ENCODE assay signal across 29 mouse cellular contexts in the genomic region with DNA sequence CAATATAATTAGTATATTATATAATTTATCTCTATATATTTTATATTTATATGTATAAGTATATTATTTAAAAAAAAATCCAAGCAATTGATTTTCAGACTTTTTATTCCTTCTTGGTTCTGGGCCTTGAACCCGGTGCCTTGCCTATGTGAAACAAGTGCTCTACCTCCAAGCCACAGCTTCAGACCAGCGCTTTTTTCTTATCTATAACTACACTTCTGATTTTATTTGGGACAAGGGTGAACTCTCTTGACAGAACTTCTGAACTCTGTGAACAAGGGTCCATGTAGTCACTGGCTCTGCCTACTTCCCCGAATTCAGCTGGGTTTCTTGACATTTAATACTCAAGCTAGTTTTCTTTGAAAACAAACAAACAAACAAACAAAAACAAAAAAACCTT. TPM values are rescaled to one million over a fixed set of nuclear protein-coding genes. Genes with fewer than 3 reads are reported as not detected.
"Had no signal": no experiment of that assay in that cellular context is flagged by ENCODE, and none has a peak within 500 bp of the region (broad histone marks: within the 10 kb centered on the region; RNA-seq: fewer than 3 reads in every experiment).

No protein-coding gene starts in this region.

- H3K4me1 ChIP-seq: embryonic facial prominence, embryonic 12.5 days; forebrain, embryonic 13.5 days; forebrain, embryonic 15.5 days had no signal

- H3K9ac ChIP-seq: embryonic facial prominence, embryonic 12.5 days; embryonic facial prominence, embryonic 13.5 days; embryonic facial prominence, embryonic 15.5 days; forebrain, embryonic 12.5 days; forebrain, embryonic 13.5 days; forebrain, embryonic 15.5 days; forebrain, postnatal 0 days had no signal

- H3K4me3 ChIP-seq: embryonic facial prominence, embryonic 12.5 days; embryonic facial prominence, embryonic 13.5 days; erythroblast, embryonic 14.5 days; forebrain, embryonic 10.5 days; forebrain, embryonic 12.5 days; forebrain, embryonic 13.5 days; heart, adult 2 months had no signal

- H3K36me3 ChIP-seq: embryonic facial prominence, embryonic 10.5 days; embryonic facial prominence, embryonic 12.5 days; embryonic facial prominence, embryonic 13.5 days; embryonic facial prominence, embryonic 15.5 days; forebrain, embryonic 10.5 days; forebrain, embryonic 12.5 days; forebrain, embryonic 15.5 days had no signal

- H3K27ac ChIP-seq: embryonic facial prominence, embryonic 10.5 days; embryonic facial prominence, embryonic 12.5 days; embryonic facial prominence, embryonic 13.5 days; embryonic facial prominence, embryonic 15.5 days; forebrain, embryonic 10.5 days; forebrain, embryonic 12.5 days; forebrain, embryonic 13.5 days; forebrain, embryonic 15.5 days; heart, adult 2 months had no signal

- DNase-seq: cerebellum, adult 8-10 months; cerebellum, adult 9-10 months; cerebellum, adult 9-11 months; cerebellum, postnatal 10 days; cerebellum, postnatal 14 days; cerebellum, postnatal 25 days; cerebellum, postnatal 36 days; embryo, embryonic 11 days; forebrain, postnatal 0 days; gastrocnemius, postnatal 10 days; gastrocnemius, postnatal 14 days; gastrocnemius, postnatal 25 days; gastrocnemius, postnatal 36 days; heart, adult 11 months; heart, adult 18-20 months; heart, adult 2 months had no signal

- H3K4me2 ChIP-seq: embryonic facial prominence, embryonic 12.5 days; forebrain, embryonic 12.5 days had no signal

- ATAC-seq: forebrain, embryonic 13.5 days; forebrain, embryonic 14.5 days; forebrain, embryonic 15.5 days; forebrain, embryonic 16.5 days; forebrain, postnatal 0 days had no signal

- H3K9me3 ChIP-seq: embryonic facial prominence, embryonic 10.5 days; embryonic facial prominence, embryonic 12.5 days; embryonic facial prominence, embryonic 13.5 days; embryonic facial prominence, embryonic 15.5 days; forebrain, embryonic 10.5 days; forebrain, embryonic 12.5 days; forebrain, embryonic 13.5 days; forebrain, embryonic 15.5 days had no signal

RNA-seq across cellular contexts. Expression of gene Klhl31, which starts 17.6 kb away (rescaled TPM):
- total RNA-seq: common myeloid progenitor, adult 5-6 weeks; granulocyte monocyte progenitor cell, adult 5-6 weeks had no signal
- polyA plus RNA-seq: erythroblast, embryonic 14.5 days had no signal
